Comparison of ENCODE assay signal across 10 mouse cellular contexts in genomic region chr17:83897361-83897799, GRCm38 (mm10). TPM values are rescaled to one million over a fixed set of nuclear protein-coding genes. Genes with fewer than 3 reads are reported as not detected.
DNase-seq lines count a peak whose midpoint lies in the region; ATAC-seq and TF ChIP-seq lines count a peak whose summit lies in the region.
"Had no signal": no experiment of that assay in that cellular context is flagged by ENCODE, and none has a peak within 500 bp of the region (broad histone marks: within the 10 kb centered on the region; RNA-seq: fewer than 3 reads in every experiment).

No protein-coding gene starts in this region.

- H3K4me1 ChIP-seq in forebrain, embryonic 10.5 days, result peaks cover 31% of the 10 kb centered on the region
- H3K4me1 ChIP-seq in forebrain, embryonic 11.5 days (replicated peaks; ENCODE audit: control insufficient read depth, insufficient read depth, low read length), result 0 out of 2 replicates have a peak, but pooled peaks cover 2% of the 10 kb centered on the region
- H3K4me1 ChIP-seq in lung, adult 2 months (ENCODE audit: control insufficient read depth, insufficient read depth, low read length), result peaks cover 3% of the 10 kb centered on the region; the same call in 1 of the 2 replicates
- peaks cover 8% of the 10 kb centered on the region; the same call in 1 of the 2 replicates for H3K4me1 ChIP-seq in small intestine, adult 2 months (ENCODE audit: control insufficient read depth, insufficient read depth, insufficient read length, low read length)

- no peak for DNase-seq in forebrain, embryonic 10.5 days (ENCODE audit: extremely low spot score, low spot score)
- DNase-seq in forebrain, embryonic 11.5 days (ENCODE audit: low spot score), result no peak
- DNase-seq in lung, adult 18-20 months, result peak; percentile 26 to 35
- DNase-seq in lung, adult 2 months, result no peak
- peak; percentile 41 for DNase-seq in heart, postnatal 4 days
- DNase-seq in thymus, adult 18-20 months, result no peak
- DNase-seq in layer of hippocampus, adult 8-10 months (ENCODE audit: low spot score in 2 of 2), result no peak

- H3K4me3 ChIP-seq in forebrain, embryonic 10.5 days, result no peak overlapping the region
- H3K4me3 ChIP-seq in forebrain, embryonic 11.5 days (ENCODE audit: low read depth, low read length), result no peak overlapping the region
- H3K4me3 ChIP-seq in lung, adult 2 months (replicated peaks; ENCODE audit: extremely low read depth, low read depth, low read length), result no peak overlapping the region
- H3K4me3 ChIP-seq in small intestine, adult 2 months (ENCODE audit: low read depth, low read length), result no peak overlapping the region

- peak overlapping the region; percentile 75 for H3K27ac ChIP-seq in forebrain, embryonic 10.5 days
- H3K27ac ChIP-seq in forebrain, embryonic 11.5 days (ENCODE audit: low read depth, low read length), result no peak overlapping the region
- H3K27ac ChIP-seq in small intestine, adult 2 months (ENCODE audit: insufficient read depth, low read depth, low read length), result peak overlapping the region; percentile 10; the same call in 1 of the 2 replicates

- TF ChIP-seq CTCF in lung, adult 2 months (IDR thresholded peaks at IDR 0.05; ENCODE audit: insufficient read depth, low read length), result no peak
- TF ChIP-seq CTCF in small intestine, adult 2 months (IDR thresholded peaks at IDR 0.05; ENCODE audit: extremely low read depth, insufficient read length, insufficient replicate concordance, low read depth, low read length), result no peak

- no peak for TF ChIP-seq POLR2A in lung, adult 2 months (IDR thresholded peaks at IDR 0.05; ENCODE audit: borderline replicate concordance, extremely low read depth, low read depth, low read length)
- TF ChIP-seq POLR2A in small intestine, adult 2 months (IDR thresholded peaks at IDR 0.05; ENCODE audit: low read depth, low read length), result no peak

- no peaks in the 10 kb centered on the region for H3K36me3 ChIP-seq in forebrain, embryonic 10.5 days (replicated peaks)
- no peaks in the 10 kb centered on the region for H3K36me3 ChIP-seq in forebrain, embryonic 11.5 days (ENCODE audit: control insufficient read depth, insufficient read depth, low read length)
- H3K36me3 ChIP-seq in small intestine, adult 2 months (ENCODE audit: control insufficient read depth, insufficient read depth, low read length), result no peaks in the 10 kb centered on the region

- H3K4me2 ChIP-seq in forebrain, embryonic 11.5 days (ENCODE audit: low read depth, low read length, severe bottlenecking), result no peak overlapping the region

- no peak for ATAC-seq in forebrain, embryonic 11.5 days (replicated peaks; ENCODE audit: low FRiP score)

- H3K27me3 ChIP-seq in forebrain, embryonic 10.5 days (ENCODE audit: poor library complexity, severe bottlenecking), result 0 out of 2 replicates have a peak, but pooled peaks cover 16% of the 10 kb centered on the region
- H3K27me3 ChIP-seq in forebrain, embryonic 11.5 days (ENCODE audit: control insufficient read depth, insufficient read depth, low read length), result no peaks in the 10 kb centered on the region
- no peaks in the 10 kb centered on the region for H3K27me3 ChIP-seq in small intestine, adult 2 months (ENCODE audit: control insufficient read depth, insufficient read depth, low read length)

- WGBS in forebrain, embryonic 10.5 days, result 59% methylated on average over 8 of the region's 8 CpGs
- WGBS in forebrain, embryonic 11.5 days, result 72% methylated on average over 8 of the region's 8 CpGs
- 68% methylated on average over 8 of the region's 8 CpGs for WGBS in lung, adult 2 months
- WGBS in small intestine, adult 2 months, result 90% methylated on average over 8 of the region's 8 CpGs

- no peak overlapping the region for H3K9ac ChIP-seq in forebrain, embryonic 11.5 days (ENCODE audit: low read length)

- no peaks in the 10 kb centered on the region for H3K9me3 ChIP-seq in forebrain, embryonic 10.5 days
- no peaks in the 10 kb centered on the region for H3K9me3 ChIP-seq in forebrain, embryonic 11.5 days (ENCODE audit: control insufficient read depth, low read length)

RNA-seq across cellular contexts. Expression of gene Haao, which starts 49.6 kb away (rescaled TPM):
- polyA plus RNA-seq in forebrain, embryonic 10.5 days (2016; fragmentation: Nextera tagmentation; extraction: Ambion mirVana), result 0.25 and 0.36 TPM in 2 replicates
- polyA plus RNA-seq in forebrain, embryonic 11.5 days (2014; fragmentation: Nextera tagmentation; extraction: Ambion mirVana), result not detected in 2 replicates
- polyA plus RNA-seq in lung, adult 2 months (2012; rRNA removed), result 8.2 and 9.6 TPM in 2 replicates
- total RNA-seq in heart, postnatal 4 days (2021), result under 1 TPM in 1 of 2 experiments, not detected in 1; 0.36 TPM
- 2.7 and 5.8 TPM in 2 replicates for polyA plus RNA-seq in small intestine, adult 2 months (2012; rRNA removed)
- total RNA-seq in layer of hippocampus, adult 8-10 months (2022), result 1 to 10 TPM in 2 of 4 experiments, not detected in 2; 1.9 to 2.8 TPM
- total RNA-seq: midbrain, postnatal 0 days had no signal
- polyA plus RNA-seq: hindbrain, embryonic 11.5 days had no signal

Comparison
In these comparisons a context has a peak if more than half of its experiments do, and no peak if none do; other contexts are left out.
1. DNase-seq: peak in lung, adult 18-20 months (2 of 2) and heart, postnatal 4 days (single experiment); none in forebrain, embryonic 10.5 days (single experiment), forebrain, embryonic 11.5 days (single experiment), lung, adult 2 months (single experiment), thymus, adult 18-20 months (0 of 2) and layer of hippocampus, adult 8-10 months (0 of 2).